Comparison of ENCODE assay signal across 8 mouse cellular contexts in genomic region chr5:123747604-123748003, GRCm38 (mm10). TPM values are rescaled to one million over a fixed set of nuclear protein-coding genes. Genes with fewer than 3 reads are reported as not detected.
DNase-seq lines count a peak whose midpoint lies in the region; ATAC-seq and TF ChIP-seq lines count a peak whose summit lies in the region.

No protein-coding gene starts in this region.

- H3K9me3 ChIP-seq in heart, embryonic 14.5 days (ENCODE audit: control insufficient read depth, low read length) = no peaks in the 10 kb centered on the region
- H3K9me3 ChIP-seq in MEL (replicated peaks; ENCODE audit: insufficient read depth, low read length) = no peaks in the 10 kb centered on the region
- no peaks in the 10 kb centered on the region for H3K9me3 ChIP-seq in hindbrain, embryonic 11.5 days (ENCODE audit: control insufficient read depth, low read length)
- H3K9me3 ChIP-seq in midbrain, embryonic 12.5 days = no peaks in the 10 kb centered on the region

- H3K27me3 ChIP-seq in heart, embryonic 14.5 days (ENCODE audit: control insufficient read depth, insufficient read depth, low read length) = no peaks in the 10 kb centered on the region
- H3K27me3 ChIP-seq in MEL (ENCODE audit: control insufficient read depth in 1 of 2, insufficient read depth in 2 of 2, low read length in 2 of 2) = no peaks in the 10 kb centered on the region
- H3K27me3 ChIP-seq in hindbrain, embryonic 11.5 days (ENCODE audit: control insufficient read depth, insufficient read depth, low read length) = no peaks in the 10 kb centered on the region
- H3K27me3 ChIP-seq in midbrain, embryonic 12.5 days = no peaks in the 10 kb centered on the region

- TF ChIP-seq EP300 in MEL (IDR thresholded peaks at IDR 0.05; ENCODE audit: low read depth in 1 of 2, low read length in 2 of 2) = no peak

- TF ChIP-seq POLR2A in MEL (IDR thresholded peaks at IDR 0.05; ENCODE audit: control insufficient read depth in 1 of 2, insufficient read depth in 1 of 2, low read depth in 1 of 2, low read length in 2 of 2, poor library complexity in 1 of 2) = no peak

- H3K4me2 ChIP-seq in heart, embryonic 14.5 days (ENCODE audit: low read length) = peak overlapping the region; percentile 84
- peak overlapping the region; percentile 69 for H3K4me2 ChIP-seq in hindbrain, embryonic 11.5 days (replicated peaks; ENCODE audit: low read depth, low read length)
- peak overlapping the region; percentile 87 for H3K4me2 ChIP-seq in midbrain, embryonic 12.5 days (replicated peaks)

- no peak for TF ChIP-seq RAD21 in MEL (IDR thresholded peaks at IDR 0.05; ENCODE audit: low read depth, low read length)

- no peak for TF ChIP-seq CTCF in MEL (IDR thresholded peaks at IDR 0.05 in 2 of 3, conservative IDR thresholded peaks at IDR 0.05 in 1 of 3; ENCODE audit: control insufficient read depth in 1 of 3, insufficient read depth in 1 of 3, low read depth in 2 of 3, low read length in 3 of 3, poor library complexity in 1 of 3, severe bottlenecking in 1 of 3)

- no peak overlapping the region for H3K27ac ChIP-seq in heart, embryonic 14.5 days (replicated peaks in 1 of 2; ENCODE audit: control insufficient read depth in 1 of 2, insufficient read depth in 1 of 2, low read depth in 2 of 2, low read length in 2 of 2)
- H3K27ac ChIP-seq in MEL (ENCODE audit: control insufficient read depth, low read depth, low read length) = no peak overlapping the region
- no peak overlapping the region for H3K27ac ChIP-seq in hindbrain, embryonic 11.5 days (ENCODE audit: low read depth, low read length)
- no peak overlapping the region for H3K27ac ChIP-seq in midbrain, embryonic 12.5 days (replicated peaks)

- peak overlapping the region; percentile 38 to 77 for H3K4me3 ChIP-seq in heart, embryonic 14.5 days (ENCODE audit: control insufficient read depth in 1 of 2, insufficient read depth in 1 of 2, low read depth in 1 of 2, low read length in 2 of 2)
- peak overlapping the region; percentile 77 to 79 for H3K4me3 ChIP-seq in MEL (ENCODE audit: control insufficient read depth in 1 of 2, insufficient read depth in 1 of 2, low read depth in 2 of 2, low read length in 2 of 2)
- H3K4me3 ChIP-seq in hindbrain, embryonic 11.5 days (ENCODE audit: low read depth, low read length) = peak overlapping the region; percentile 72
- H3K4me3 ChIP-seq in midbrain, embryonic 12.5 days = peak overlapping the region; percentile 76

- H3K9ac ChIP-seq in heart, embryonic 14.5 days (ENCODE audit: low read length) = peak overlapping the region; percentile 88
- H3K9ac ChIP-seq in MEL (ENCODE audit: control insufficient read depth, low read depth, low read length, poor library complexity, severe bottlenecking) = peak overlapping the region; percentile 94
- peak overlapping the region; percentile 35 for H3K9ac ChIP-seq in hindbrain, embryonic 11.5 days (ENCODE audit: low read depth, low read length)
- peak overlapping the region; percentile 88 for H3K9ac ChIP-seq in midbrain, embryonic 12.5 days (replicated peaks)

- peaks cover 25% of the 10 kb centered on the region for H3K36me3 ChIP-seq in heart, embryonic 14.5 days (ENCODE audit: control insufficient read depth, insufficient read depth, low read length)
- H3K36me3 ChIP-seq in MEL (ENCODE audit: control insufficient read depth in 1 of 2, insufficient read depth in 2 of 2, low read length in 2 of 2) = peaks cover 36 to 41% of the 10 kb centered on the region in 2 experiments
- no peaks in the 10 kb centered on the region; the same call in 1 of the 2 replicates for H3K36me3 ChIP-seq in hindbrain, embryonic 11.5 days (ENCODE audit: control insufficient read depth, insufficient read depth, low read length)
- H3K36me3 ChIP-seq in midbrain, embryonic 12.5 days = peaks cover 26% of the 10 kb centered on the region

- 19% methylated on average over 7 of the region's 7 CpGs for WGBS in heart, embryonic 14.5 days
- 55% methylated on average over 7 of the region's 7 CpGs for WGBS in hindbrain, embryonic 11.5 days
- WGBS in midbrain, embryonic 12.5 days = 25% methylated on average over 7 of the region's 7 CpGs

- ATAC-seq in heart, embryonic 14.5 days (ENCODE audit: insufficient number of reproducible peaks, insufficient read depth, low FRiP score, low read depth) = no peak
- ATAC-seq in hindbrain, embryonic 11.5 days (ENCODE audit: low FRiP score) = no peak
- ATAC-seq in midbrain, embryonic 12.5 days (ENCODE audit: low FRiP score, low read depth) = no peak
- ATAC-seq in activated CD4-positive, CD25-positive, alpha-beta regulatory T cell, adult 4 months = no peak
- ATAC-seq in frontal cortex, adult (ENCODE audit: low TSS enrichment) = no peak

- H3K79me2 ChIP-seq in MEL (ENCODE audit: control insufficient read depth, insufficient read depth, low read length, poor library complexity) = peaks cover 56% of the 10 kb centered on the region

- peaks cover 3 to 23% of the 10 kb centered on the region in 2 experiments; a peak in 3 of 4 replicates for H3K4me1 ChIP-seq in heart, embryonic 14.5 days (ENCODE audit: control insufficient read depth in 2 of 2, insufficient read depth in 2 of 2, low read length in 2 of 2)
- peaks cover 11 to 16% of the 10 kb centered on the region in 2 experiments for H3K4me1 ChIP-seq in MEL (ENCODE audit: control insufficient read depth in 1 of 2, insufficient read depth in 2 of 2, low read length in 2 of 2)
- H3K4me1 ChIP-seq in hindbrain, embryonic 11.5 days (replicated peaks; ENCODE audit: control insufficient read depth, insufficient read depth, low read length) = peaks cover 6% of the 10 kb centered on the region
- H3K4me1 ChIP-seq in midbrain, embryonic 12.5 days = peaks cover 28% of the 10 kb centered on the region

- DNase-seq in heart, adult 8-10 months (ENCODE audit: low spot score) = no peak
- no peak for DNase-seq in MEL (ENCODE audit: low read depth, low spot score)
- DNase-seq in hindbrain, embryonic 11.5 days (ENCODE audit: low spot score) = no peak
- no peak for DNase-seq in urinary bladder, adult 2 months (ENCODE audit: low spot score)

TF ChIP-seq in MEL, 35 proteins besides CTCF, POLR2A, EP300 and RAD21:
- TF ChIP-seq CHD1 (IDR thresholded peaks at IDR 0.05; ENCODE audit: low read depth, low read length) (peak; percentile 70; the same call in 1 of the 2 replicates), GABPA (IDR thresholded peaks at IDR 0.05; ENCODE audit: low read depth, low read length) (no peak)

RNA-seq across cellular contexts. Expression of gene Rsrc2, which starts 1.6 kb away (rescaled TPM):
- 77.3 and 80.5 TPM in 2 replicates for polyA plus RNA-seq in heart, embryonic 14.5 days (2014; fragmentation: Nextera tagmentation; extraction: Ambion mirVana)
- 10 to 100 TPM; 33.8 to 42.7 (median 39.4) TPM for total RNA-seq in heart, adult 8-10 months (2022)
- total RNA-seq in MEL (2012; rRNA removed) = 55.2 and 56.9 TPM in 2 replicates
- polyA plus RNA-seq in MEL (2012; ENCODE audit: insufficient read depth in 1 of 2, insufficient read length in 2 of 2, low read depth in 1 of 2, low replicate concordance in 2 of 2, missing spikeins in 1 of 2) = 10 to 100 TPM in 1 of 2 experiments, not detected in 1; 82.9 TPM
- 165 and 183 TPM in 2 replicates for polyA plus RNA-seq in hindbrain, embryonic 11.5 days (2014; fragmentation: Nextera tagmentation; extraction: Ambion mirVana)
- 174 and 182 TPM in 2 replicates for polyA plus RNA-seq in midbrain, embryonic 12.5 days (2016; fragmentation: Nextera tagmentation; extraction: Ambion mirVana)
- polyA plus RNA-seq in urinary bladder, adult 2 months (2012; rRNA removed) = 87.0 and 89.6 TPM in 2 replicates
- 100 to 1,000 TPM; 149 to 161 TPM for polyA plus RNA-seq in activated CD4-positive, CD25-positive, alpha-beta regulatory T cell, adult 4 months (2017; shearing (Covaris generic))

RNA-seq across cellular contexts. Expression of gene Kntc1, which starts 1.9 kb away (rescaled TPM):
- 19.4 and 23.1 TPM in 2 replicates for polyA plus RNA-seq in heart, embryonic 14.5 days (2014; fragmentation: Nextera tagmentation; extraction: Ambion mirVana)
- total RNA-seq in heart, adult 8-10 months (2022) = under 1 TPM; 0.11 to 0.53 (median 0.42) TPM
- total RNA-seq in MEL (2012; rRNA removed) = 27.0 and 28.5 TPM in 2 replicates
- polyA plus RNA-seq in MEL (2012; ENCODE audit: insufficient read depth in 1 of 2, insufficient read length in 2 of 2, low read depth in 1 of 2, low replicate concordance in 2 of 2, missing spikeins in 1 of 2) = 10 to 100 TPM in 1 of 2 experiments, not detected in 1; 29.7 TPM
- 27.0 and 30.5 TPM in 2 replicates for polyA plus RNA-seq in hindbrain, embryonic 11.5 days (2014; fragmentation: Nextera tagmentation; extraction: Ambion mirVana)
- polyA plus RNA-seq in midbrain, embryonic 12.5 days (2016; fragmentation: Nextera tagmentation; extraction: Ambion mirVana) = 36.5 and 44.9 TPM in 2 replicates
- polyA plus RNA-seq in urinary bladder, adult 2 months (2012; rRNA removed) = 0.99 and 1.6 TPM in 2 replicates
- 1 to 10 TPM; 5.5 to 8.9 TPM for polyA plus RNA-seq in activated CD4-positive, CD25-positive, alpha-beta regulatory T cell, adult 4 months (2017; shearing (Covaris generic))

RNA-seq across cellular contexts. Expression of gene Zcchc8, which starts 26.7 kb away (rescaled TPM):
- 57.0 and 63.1 TPM in 2 replicates for polyA plus RNA-seq in heart, embryonic 14.5 days (2014; fragmentation: Nextera tagmentation; extraction: Ambion mirVana)
- 10 to 100 TPM; 18.3 to 22.5 (median 20.3) TPM for total RNA-seq in heart, adult 8-10 months (2022)
- total RNA-seq in MEL (2012; rRNA removed) = 17.2 and 18.4 TPM in 2 replicates
- 10 to 100 TPM in 1 of 2 experiments, not detected in 1; 57.4 TPM for polyA plus RNA-seq in MEL (2012; ENCODE audit: insufficient read depth in 1 of 2, insufficient read length in 2 of 2, low read depth in 1 of 2, low replicate concordance in 2 of 2, missing spikeins in 1 of 2)
- polyA plus RNA-seq in hindbrain, embryonic 11.5 days (2014; fragmentation: Nextera tagmentation; extraction: Ambion mirVana) = 73.4 and 83.6 TPM in 2 replicates
- 92.4 and 97.3 TPM in 2 replicates for polyA plus RNA-seq in midbrain, embryonic 12.5 days (2016; fragmentation: Nextera tagmentation; extraction: Ambion mirVana)
- polyA plus RNA-seq in urinary bladder, adult 2 months (2012; rRNA removed) = 45.2 and 46.8 TPM in 2 replicates
- 10 to 100 TPM; 55.2 to 55.4 TPM for polyA plus RNA-seq in activated CD4-positive, CD25-positive, alpha-beta regulatory T cell, adult 4 months (2017; shearing (Covaris generic))

Comparison
In these comparisons a context has a peak if more than half of its experiments do, and no peak if none do; other contexts are left out.
1. H3K9ac ChIP-seq: peak in every context shown above with its lines; median percentile 94 in MEL; 88 in heart, embryonic 14.5 days; 88 in midbrain, embryonic 12.5 days; 35 in hindbrain, embryonic 11.5 days.